ENCODE assay signal across 11 mouse cellular contexts in the genomic region with DNA sequence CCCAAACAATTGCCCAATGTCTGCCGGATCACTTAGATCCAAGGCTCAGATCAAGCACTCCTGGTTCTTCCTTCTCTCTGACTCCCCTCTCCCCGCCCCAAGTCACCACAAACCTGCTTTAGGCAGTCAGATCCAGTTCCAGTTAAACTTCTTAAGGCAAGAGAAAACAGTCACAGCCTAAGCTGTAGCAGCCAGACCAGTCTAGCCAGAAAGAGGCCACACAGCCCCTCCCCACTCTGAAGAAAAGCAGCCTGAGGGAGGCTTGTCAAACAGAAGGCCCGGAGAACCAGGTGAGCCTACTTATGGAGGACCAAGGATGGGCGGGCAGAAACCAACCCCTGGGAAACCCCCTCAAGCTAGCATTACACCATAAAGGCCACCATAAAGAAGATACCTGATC. TPM values are rescaled to one million over a fixed set of nuclear protein-coding genes. Genes with fewer than 3 reads are reported as not detected.
DNase-seq lines count a peak whose midpoint lies in the region; ATAC-seq and TF ChIP-seq lines count a peak whose summit lies in the region.
"Had no signal": no experiment of that assay in that cellular context is flagged by ENCODE, and none has a peak within 500 bp of the region (broad histone marks: within the 10 kb centered on the region; RNA-seq: fewer than 3 reads in every experiment).

No protein-coding gene starts in this region.

- peak; percentile 73 for TF ChIP-seq EP300 in stomach, postnatal 0 days (optimal IDR thresholded peaks at IDR 0.05)

- no peaks in the 10 kb centered on the region for H3K36me3 ChIP-seq in limb, embryonic 10.5 days
- H3K36me3 ChIP-seq in stomach, postnatal 0 days (ENCODE audit: control insufficient read depth, insufficient read depth, low read length), result no peaks in the 10 kb centered on the region
- no peaks in the 10 kb centered on the region for H3K36me3 ChIP-seq in forebrain, embryonic 14.5 days (ENCODE audit: control insufficient read depth, insufficient read depth, low read length)
- H3K36me3 ChIP-seq: G1E had no signal

- ATAC-seq in stomach, postnatal 0 days (ENCODE audit: low FRiP score, low TSS enrichment), result peak; percentile 86
- ATAC-seq in forebrain, embryonic 14.5 days, result no peak

- peaks cover 22% of the 10 kb centered on the region for H3K4me1 ChIP-seq in limb, embryonic 10.5 days
- peaks cover 9% of the 10 kb centered on the region; the same call in 1 of the 2 replicates for H3K4me1 ChIP-seq in stomach, postnatal 0 days (replicated peaks; ENCODE audit: control insufficient read depth, insufficient read depth)
- peaks cover 4% of the 10 kb centered on the region; the same call in 1 of the 2 replicates for H3K4me1 ChIP-seq in forebrain, embryonic 14.5 days (ENCODE audit: control insufficient read depth, insufficient read depth, low read length)

- H3K4me2 ChIP-seq in stomach, postnatal 0 days (replicated peaks; ENCODE audit: low read depth), result 0 out of 2 replicates have a peak overlapping the region, but pooled peaks have one; percentile 8
- H3K4me2 ChIP-seq in forebrain, embryonic 14.5 days (ENCODE audit: low read length), result no peak overlapping the region

- H3K4me3 ChIP-seq in limb, embryonic 10.5 days, result no peak overlapping the region
- no peak overlapping the region for H3K4me3 ChIP-seq in stomach, postnatal 0 days (ENCODE audit: low read depth, low read length)
- no peak overlapping the region for H3K4me3 ChIP-seq in forebrain, embryonic 14.5 days (ENCODE audit: low read depth, low read length)

- peak; percentile 29 for DNase-seq in retina, postnatal 1 day
- DNase-seq in retina, embryonic 14.5 days (ENCODE audit: low spot score), result no peak
- peak; percentile 89 for DNase-seq in gonadal fat pad, adult 2 months (ENCODE audit: low read depth)
- DNase-seq in limb, embryonic 10.5 days (ENCODE audit: low spot score), result no peak
- peak; percentile 83 for DNase-seq in stomach, postnatal 0 days (ENCODE audit: low spot score)
- no peak for DNase-seq in cerebellum, adult 9-10 months
- no peak for DNase-seq in layer of hippocampus, postnatal 10 days (ENCODE audit: low spot score in 2 of 2)
- no peak for DNase-seq in forebrain, embryonic 14.5 days (ENCODE audit: low spot score)

- H3K27ac ChIP-seq in limb, embryonic 10.5 days, result 0 out of 2 replicates have a peak overlapping the region, but pooled peaks have one; percentile 6
- H3K27ac ChIP-seq in stomach, postnatal 0 days (replicated peaks), result peak overlapping the region; percentile 84
- H3K27ac ChIP-seq in forebrain, embryonic 14.5 days (ENCODE audit: low read depth, low read length), result no peak overlapping the region
- H3K27ac ChIP-seq: macrophage had no signal

- no peak for TF ChIP-seq CTCF in stomach, postnatal 0 days (IDR thresholded peaks at IDR 0.05; ENCODE audit: low read depth)

- H3K9ac ChIP-seq in stomach, postnatal 0 days (ENCODE audit: low read length), result no peak overlapping the region
- no peak overlapping the region for H3K9ac ChIP-seq in forebrain, embryonic 14.5 days (ENCODE audit: low read length)

- WGBS in limb, embryonic 10.5 days, result 75% methylated on average over 4 of the region's 4 CpGs
- WGBS in stomach, postnatal 0 days, result 53% methylated on average over 4 of the region's 4 CpGs
- 67% methylated on average over 4 of the region's 4 CpGs for WGBS in forebrain, embryonic 14.5 days

- H3K9me3 ChIP-seq in limb, embryonic 10.5 days (replicated peaks), result no peaks in the 10 kb centered on the region
- no peaks in the 10 kb centered on the region for H3K9me3 ChIP-seq in stomach, postnatal 0 days (ENCODE audit: control insufficient read depth, low read length)
- no peaks in the 10 kb centered on the region for H3K9me3 ChIP-seq in forebrain, embryonic 14.5 days (replicated peaks; ENCODE audit: control insufficient read depth, low read length)

- H3K27me3 ChIP-seq in limb, embryonic 10.5 days (ENCODE audit: low read depth, poor library complexity, severe bottlenecking), result peaks cover 42% of the 10 kb centered on the region
- H3K27me3 ChIP-seq in stomach, postnatal 0 days (ENCODE audit: control insufficient read depth, insufficient read depth, low read length), result no peaks in the 10 kb centered on the region
- peaks cover 4% of the 10 kb centered on the region; the same call in 1 of the 2 replicates for H3K27me3 ChIP-seq in forebrain, embryonic 14.5 days (replicated peaks; ENCODE audit: control insufficient read depth, insufficient read depth, low read length)

RNA-seq across cellular contexts. Expression of a gene that starts 4.6 kb away (rescaled TPM):
- 9.8 and 11.0 TPM in 2 replicates for polyA plus RNA-seq in gonadal fat pad, adult 2 months (2012; rRNA removed)
- 8.3 and 9.0 TPM in 2 replicates for polyA plus RNA-seq in limb, embryonic 10.5 days (2016; fragmentation: Nextera tagmentation; extraction: Ambion mirVana)
- polyA plus RNA-seq in stomach, postnatal 0 days (2015; fragmentation: Nextera tagmentation; extraction: Ambion mirVana), result 24.0 and 27.2 TPM in 2 replicates
- total RNA-seq in layer of hippocampus, postnatal 10 days (2021), result 100 to 1,000 TPM; 111 to 131 TPM
- polyA plus RNA-seq in forebrain, embryonic 14.5 days (2014; fragmentation: Nextera tagmentation; extraction: Ambion mirVana), result 11.8 and 18.2 TPM in 2 replicates
- polyA plus RNA-seq: G1E had no signal

RNA-seq across cellular contexts. Expression of a gene that starts 22.8 kb away (rescaled TPM):
- polyA plus RNA-seq in gonadal fat pad, adult 2 months (2012; rRNA removed), result 0.63 and 0.70 TPM in 2 replicates
- polyA plus RNA-seq in limb, embryonic 10.5 days (2016; fragmentation: Nextera tagmentation; extraction: Ambion mirVana), result 6.4 and 9.0 TPM in 2 replicates
- polyA plus RNA-seq in stomach, postnatal 0 days (2015; fragmentation: Nextera tagmentation; extraction: Ambion mirVana), result 217 and 236 TPM in 2 replicates
- total RNA-seq in layer of hippocampus, postnatal 10 days (2021), result under 1 TPM; 0.25 to 0.76 TPM
- polyA plus RNA-seq in forebrain, embryonic 14.5 days (2014; fragmentation: Nextera tagmentation; extraction: Ambion mirVana), result not detected in 2 replicates
- polyA plus RNA-seq: G1E; macrophage; neural tube, embryonic 14.5 days had no signal

RNA-seq across cellular contexts. Expression of a gene that starts 52.7 kb away (rescaled TPM):
- 24.9 and 28.5 TPM in 2 replicates for polyA plus RNA-seq in gonadal fat pad, adult 2 months (2012; rRNA removed)
- 43.1 and 48.2 TPM in 2 replicates for polyA plus RNA-seq in limb, embryonic 10.5 days (2016; fragmentation: Nextera tagmentation; extraction: Ambion mirVana)
- polyA plus RNA-seq in stomach, postnatal 0 days (2015; fragmentation: Nextera tagmentation; extraction: Ambion mirVana), result 22.4 and 23.8 TPM in 2 replicates
- total RNA-seq in layer of hippocampus, postnatal 10 days (2021), result 10 to 100 TPM; 23.8 to 23.9 TPM
- polyA plus RNA-seq in forebrain, embryonic 14.5 days (2014; fragmentation: Nextera tagmentation; extraction: Ambion mirVana), result 38.2 and 39.0 TPM in 2 replicates

RNA-seq across cellular contexts. Expression of a gene that starts 52.8 kb away (rescaled TPM):
- polyA plus RNA-seq in gonadal fat pad, adult 2 months (2012; rRNA removed), result 78.5 and 91.2 TPM in 2 replicates
- polyA plus RNA-seq in limb, embryonic 10.5 days (2016; fragmentation: Nextera tagmentation; extraction: Ambion mirVana), result 107 and 118 TPM in 2 replicates
- 161 and 163 TPM in 2 replicates for polyA plus RNA-seq in stomach, postnatal 0 days (2015; fragmentation: Nextera tagmentation; extraction: Ambion mirVana)
- total RNA-seq in layer of hippocampus, postnatal 10 days (2021), result 10 to 100 TPM; 45.2 to 49.4 TPM
- 96.0 and 114 TPM in 2 replicates for polyA plus RNA-seq in forebrain, embryonic 14.5 days (2014; fragmentation: Nextera tagmentation; extraction: Ambion mirVana)

Comparison
In these comparisons a context has a peak if more than half of its experiments do, and no peak if none do; other contexts are left out.
1. DNase-seq: peak in retina, postnatal 1 day (single experiment), gonadal fat pad, adult 2 months (single experiment) and stomach, postnatal 0 days (single experiment); none in retina, embryonic 14.5 days (single experiment), limb, embryonic 10.5 days (single experiment), cerebellum, adult 9-10 months (single experiment), layer of hippocampus, postnatal 10 days (0 of 2) and forebrain, embryonic 14.5 days (single experiment).
2. RNA of a gene that starts 22.8 kb away (polyA plus RNA-seq): 217 to 236 TPM in stomach, postnatal 0 days; 6.4 to 9.0 TPM in limb, embryonic 10.5 days, 0.63 to 0.70 TPM in gonadal fat pad, adult 2 months and not detected in forebrain, embryonic 14.5 days; every median in the first group is over 10 times any median in the second.